Comparison of ENCODE assay signal across 23 mouse cellular contexts in genomic region chr3:136369466-136369865, GRCm38 (mm10). TPM values are rescaled to one million over a fixed set of nuclear protein-coding genes. Genes with fewer than 3 reads are reported as not detected.
DNase-seq lines count a peak whose midpoint lies in the region; ATAC-seq lines count a peak whose summit lies in the region.
"Had no signal": no experiment of that assay in that cellular context is flagged by ENCODE, and none has a peak within 500 bp of the region (broad histone marks: within the 10 kb centered on the region; RNA-seq: fewer than 3 reads in every experiment).

No protein-coding gene starts in this region.

- no peak overlapping the region for H3K9ac ChIP-seq in kidney, embryonic 15.5 days
- H3K9ac ChIP-seq: embryonic facial prominence, embryonic 15.5 days; heart, embryonic 13.5 days; liver, embryonic 12.5 days; lung, embryonic 15.5 days had no signal

- no peak for ATAC-seq in kidney, embryonic 15.5 days (replicated peaks; ENCODE audit: low FRiP score)
- ATAC-seq: hindbrain, embryonic 16.5 days; liver, embryonic 12.5 days had no signal

- no peak for DNase-seq in kidney, adult 9 months
- peak; percentile 63 for DNase-seq in brain, adult 2 months (ENCODE audit: low read depth, low spot score)
- peak; percentile 15 to 19 for DNase-seq in cerebellum, postnatal 10 days
- peak; percentile 26 for DNase-seq in layer of hippocampus, adult 9-10 months (ENCODE audit: low spot score)
- no peak for DNase-seq in adrenal gland, adult 2 months
- no peak for DNase-seq in lung, postnatal 10 days
- no peak for DNase-seq in adrenal gland, postnatal 4 days (ENCODE audit: low spot score in 2 of 2)
- DNase-seq: adrenal gland, postnatal 25 days; embryo, embryonic 11 days; heart, postnatal 36 days; kidney, adult 11 months; midbrain, embryonic 14.5 days; spleen, adult 18-20 months; thymus, postnatal 25 days had no signal

- no peaks in the 10 kb centered on the region for H3K4me1 ChIP-seq in kidney, embryonic 15.5 days
- H3K4me1 ChIP-seq: embryonic facial prominence, embryonic 15.5 days; forebrain, embryonic 10.5 days; heart, embryonic 13.5 days; liver, embryonic 12.5 days; lung, embryonic 15.5 days had no signal

- no peak overlapping the region for H3K4me3 ChIP-seq in kidney, embryonic 15.5 days (replicated peaks)
- H3K4me3 ChIP-seq: embryonic facial prominence, embryonic 15.5 days; forebrain, embryonic 10.5 days; heart, embryonic 13.5 days; liver, embryonic 12.5 days; lung, embryonic 15.5 days; myocyte had no signal

- H3K4me2 ChIP-seq in kidney, embryonic 15.5 days, result 0 out of 2 replicates have a peak overlapping the region, but pooled peaks have one; percentile 46
- H3K4me2 ChIP-seq: embryonic facial prominence, embryonic 15.5 days; heart, embryonic 13.5 days; liver, embryonic 12.5 days had no signal

- 73% methylated on average over 9 of the region's 9 CpGs for WGBS in kidney, embryonic 15.5 days

- H3K27ac ChIP-seq in kidney, embryonic 15.5 days, result no peak overlapping the region
- H3K27ac ChIP-seq: embryonic facial prominence, embryonic 15.5 days; forebrain, embryonic 10.5 days; heart, embryonic 13.5 days; liver, embryonic 12.5 days; lung, embryonic 15.5 days had no signal

- no peaks in the 10 kb centered on the region for H3K36me3 ChIP-seq in kidney, embryonic 15.5 days
- H3K36me3 ChIP-seq: embryonic facial prominence, embryonic 15.5 days; forebrain, embryonic 10.5 days; heart, embryonic 13.5 days; liver, embryonic 12.5 days; lung, embryonic 15.5 days had no signal

- H3K27me3 ChIP-seq in kidney, embryonic 15.5 days, result no peaks in the 10 kb centered on the region
- H3K27me3 ChIP-seq: embryonic facial prominence, embryonic 15.5 days; heart, embryonic 13.5 days; liver, embryonic 12.5 days; lung, embryonic 15.5 days had no signal

- no peaks in the 10 kb centered on the region for H3K9me3 ChIP-seq in kidney, embryonic 15.5 days (replicated peaks)
- H3K9me3 ChIP-seq: embryonic facial prominence, embryonic 15.5 days; forebrain, embryonic 10.5 days; heart, embryonic 13.5 days; liver, embryonic 12.5 days; lung, embryonic 15.5 days had no signal

RNA-seq across cellular contexts. Expression of gene Bank1, which starts 43.6 kb away (rescaled TPM):
- polyA plus RNA-seq in kidney, embryonic 15.5 days (2015; fragmentation: Nextera tagmentation; extraction: Ambion mirVana), result 1.1 and 1.2 TPM in 2 replicates
- under 1 TPM; 0.78 to 0.93 TPM for total RNA-seq in adrenal gland, adult 2 months (2021)
- 0.06 and 0.09 TPM in 2 replicates for polyA plus RNA-seq in adrenal gland, adult 2 months (2012; rRNA removed)
- total RNA-seq in adrenal gland, postnatal 4 days (2021), result 1 to 10 TPM; 1.0 to 1.2 TPM
- polyA plus RNA-seq: C2C12, myocyte had no signal

Comparison
In these comparisons a context has a peak if more than half of its experiments do, and no peak if none do; other contexts are left out.
1. DNase-seq: peak in brain, adult 2 months (single experiment), cerebellum, postnatal 10 days (2 of 2) and layer of hippocampus, adult 9-10 months (single experiment); none in kidney, adult 9 months (single experiment), adrenal gland, adult 2 months (single experiment), lung, postnatal 10 days (single experiment) and adrenal gland, postnatal 4 days (0 of 2).